Mouse (Mus musculus): Measurements from ENCODE around the gene Cdk15. TPM values are rescaled to one million over a fixed set of nuclear protein-coding genes. Genes with fewer than 3 reads are reported as not detected.
A peak's percentile ranks its signal among the peaks of the same experiment; 100 is the strongest.

Gene Cdk15
- total and polyA plus RNA-seq, 3 experiments = 0.04 TPM; not detected in 2

- Histone ChIP-seq H3K9me3 (replicated peaks) (no peaks in the 10 kb centered on the region), H3K36me3 (replicated peaks) (no peaks in the 10 kb centered on the region), H3K27me3 (ENCODE audit: insufficient read depth, low read length) (peaks cover 21% of the 10 kb centered on the region), H3K4me1 (ENCODE audit: insufficient read depth, low read depth, low read length) (peaks cover 10% of the 10 kb centered on the region), H3K4me3 (ENCODE audit: low read depth, low read length) (no peak overlapping the region)
- DNase-seq (ENCODE audit: low spot score) = no peak
- TF ChIP-seq POLR2AphosphoS5 (IDR thresholded peaks at IDR 0.05; ENCODE audit: insufficient replicate concordance, low read depth, low read length) = no peak
- TF ChIP-seq GATA2 (IDR thresholded peaks at IDR 0.05; ENCODE audit: borderline replicate concordance, low read depth, low read length) = no peak
- TF ChIP-seq CTCF (IDR thresholded peaks at IDR 0.05; ENCODE audit: low read depth, low read length) = no peak
- TF ChIP-seq TAL1 (conservative IDR thresholded peaks at IDR 0.05; ENCODE audit: low read depth, low read length) = no peak
- no peak for TF ChIP-seq GATA1 (IDR thresholded peaks at IDR 0.05; ENCODE audit: borderline replicate concordance, low read length)
- ATAC-seq (ENCODE audit: extremely low read depth, insufficient number of reproducible peaks, low FRiP score, poor library complexity, severe bottlenecking) = no peak
Observed at GRCm38 (mm10) chr1:59389181-59389580, 132.5 kb downstream of the Cdk15 start.

GRCm38 (mm10) chr1:59391736-59392135 lies 135.0 kb downstream of the Cdk15 start:
- no peak for ATAC-seq (ENCODE audit: extremely low read depth, insufficient number of reproducible peaks, low FRiP score, poor library complexity, severe bottlenecking)

GRCm38 (mm10) chr1:59394072-59394471 lies 137.4 kb downstream of the Cdk15 start:
- peaks cover 17% of the 10 kb centered on the region for H3K27me3 ChIP-seq (ENCODE audit: insufficient read depth, low read length)
- no peaks in the 10 kb centered on the region for H3K9me3 ChIP-seq (replicated peaks)
- H3K4me1 ChIP-seq (ENCODE audit: insufficient read depth, low read depth, low read length) = peaks cover 20% of the 10 kb centered on the region
- no peak for TF ChIP-seq GATA2 (IDR thresholded peaks at IDR 0.05; ENCODE audit: borderline replicate concordance, low read depth, low read length)
- no peak for TF ChIP-seq GATA1 (IDR thresholded peaks at IDR 0.05; ENCODE audit: borderline replicate concordance, low read length)
- TF ChIP-seq CTCF (IDR thresholded peaks at IDR 0.05; ENCODE audit: low read depth, low read length) = no peak
- no peak for TF ChIP-seq TAL1 (conservative IDR thresholded peaks at IDR 0.05; ENCODE audit: low read depth, low read length)
- no peak for TF ChIP-seq POLR2AphosphoS5 (IDR thresholded peaks at IDR 0.05; ENCODE audit: insufficient replicate concordance, low read depth, low read length)
- no peak overlapping the region for H3K4me3 ChIP-seq (ENCODE audit: low read depth, low read length)
- peak; percentile 24; the same call in 1 of the 2 replicates for ATAC-seq (ENCODE audit: extremely low read depth, insufficient number of reproducible peaks, low FRiP score, poor library complexity, severe bottlenecking)
- no peaks in the 10 kb centered on the region for H3K36me3 ChIP-seq (replicated peaks)
- no peak for DNase-seq (ENCODE audit: low spot score)

More at GRCm38 (mm10) chr1:59391736-59392135, 135.0 kb downstream of the Cdk15 start:
- Histone ChIP-seq H3K9me3 (replicated peaks) (no peaks in the 10 kb centered on the region), H3K36me3 (replicated peaks) (no peaks in the 10 kb centered on the region), H3K4me3 (ENCODE audit: low read depth, low read length) (no peak overlapping the region), H3K4me1 (ENCODE audit: insufficient read depth, low read depth, low read length) (peaks cover 20% of the 10 kb centered on the region), H3K27me3 (ENCODE audit: insufficient read depth, low read length) (peaks cover 22% of the 10 kb centered on the region)
- no peak for DNase-seq (ENCODE audit: low spot score)
- TF ChIP-seq GATA2 (IDR thresholded peaks at IDR 0.05; ENCODE audit: borderline replicate concordance, low read depth, low read length) = no peak
- no peak for TF ChIP-seq POLR2AphosphoS5 (IDR thresholded peaks at IDR 0.05; ENCODE audit: insufficient replicate concordance, low read depth, low read length)
- TF ChIP-seq CTCF (IDR thresholded peaks at IDR 0.05; ENCODE audit: low read depth, low read length) = no peak
- no peak for TF ChIP-seq GATA1 (IDR thresholded peaks at IDR 0.05; ENCODE audit: borderline replicate concordance, low read length)
- TF ChIP-seq TAL1 (conservative IDR thresholded peaks at IDR 0.05; ENCODE audit: low read depth, low read length) = no peak

- Histone ChIP-seq H3K27me3 (ENCODE audit: insufficient read depth, low read length) (peaks cover 14% of the 10 kb centered on the region), H3K4me1 (ENCODE audit: insufficient read depth, low read depth, low read length) (peaks cover 20% of the 10 kb centered on the region), H3K36me3 (replicated peaks) (no peaks in the 10 kb centered on the region), H3K9me3 (replicated peaks) (no peaks in the 10 kb centered on the region), H3K4me3 (ENCODE audit: low read depth, low read length) (no peak overlapping the region)
- ATAC-seq (ENCODE audit: extremely low read depth, insufficient number of reproducible peaks, low FRiP score, poor library complexity, severe bottlenecking) (no peak), DNase-seq (ENCODE audit: low spot score) (no peak)
- no peak for TF ChIP-seq CTCF (IDR thresholded peaks at IDR 0.05; ENCODE audit: low read depth, low read length)
- TF ChIP-seq POLR2AphosphoS5 (IDR thresholded peaks at IDR 0.05; ENCODE audit: insufficient replicate concordance, low read depth, low read length) = no peak
- no peak for TF ChIP-seq GATA2 (IDR thresholded peaks at IDR 0.05; ENCODE audit: borderline replicate concordance, low read depth, low read length)
- TF ChIP-seq TAL1 (conservative IDR thresholded peaks at IDR 0.05; ENCODE audit: low read depth, low read length) = no peak
- no peak for TF ChIP-seq GATA1 (IDR thresholded peaks at IDR 0.05; ENCODE audit: borderline replicate concordance, low read length)
Observed at GRCm38 (mm10) chr1:59394616-59395015, 137.9 kb downstream of the Cdk15 start.

GRCm38 (mm10) chr1:59395992-59396391 lies 139.3 kb downstream of the Cdk15 start:
- Histone ChIP-seq H3K9me3 (replicated peaks) (no peaks in the 10 kb centered on the region), H3K4me1 (ENCODE audit: insufficient read depth, low read depth, low read length) (peaks cover 20% of the 10 kb centered on the region), H3K4me3 (ENCODE audit: low read depth, low read length) (no peak overlapping the region), H3K36me3 (replicated peaks) (no peaks in the 10 kb centered on the region), H3K27me3 (ENCODE audit: insufficient read depth, low read length) (peaks cover 12% of the 10 kb centered on the region; the same call in 1 of the 2 replicates)
- no peak for ATAC-seq (ENCODE audit: extremely low read depth, insufficient number of reproducible peaks, low FRiP score, poor library complexity, severe bottlenecking)
- DNase-seq (ENCODE audit: low spot score) = no peak
- TF ChIP-seq TAL1 (conservative IDR thresholded peaks at IDR 0.05; ENCODE audit: low read depth, low read length) = no peak
- no peak for TF ChIP-seq GATA1 (IDR thresholded peaks at IDR 0.05; ENCODE audit: borderline replicate concordance, low read length)
- no peak for TF ChIP-seq GATA2 (IDR thresholded peaks at IDR 0.05; ENCODE audit: borderline replicate concordance, low read depth, low read length)
- no peak for TF ChIP-seq POLR2AphosphoS5 (IDR thresholded peaks at IDR 0.05; ENCODE audit: insufficient replicate concordance, low read depth, low read length)
- TF ChIP-seq CTCF (IDR thresholded peaks at IDR 0.05; ENCODE audit: low read depth, low read length) = no peak

- Histone ChIP-seq H3K4me1 (ENCODE audit: insufficient read depth, low read depth, low read length) (peaks cover 7% of the 10 kb centered on the region; the same call in 1 of the 2 replicates), H3K9me3 (replicated peaks) (no peaks in the 10 kb centered on the region), H3K27me3 (ENCODE audit: insufficient read depth, low read length) (peaks cover 21% of the 10 kb centered on the region), H3K4me3 (ENCODE audit: low read depth, low read length) (no peak overlapping the region), H3K36me3 (replicated peaks) (no peaks in the 10 kb centered on the region)
- ATAC-seq (ENCODE audit: extremely low read depth, insufficient number of reproducible peaks, low FRiP score, poor library complexity, severe bottlenecking) = no peak
- no peak for TF ChIP-seq POLR2AphosphoS5 (IDR thresholded peaks at IDR 0.05; ENCODE audit: insufficient replicate concordance, low read depth, low read length)
- TF ChIP-seq CTCF (IDR thresholded peaks at IDR 0.05; ENCODE audit: low read depth, low read length) = no peak
- DNase-seq (ENCODE audit: low spot score) = no peak
Observed at GRCm38 (mm10) chr1:59399554-59400325, 143.0 kb downstream of the Cdk15 start.
